Mouse (Mus musculus): ENCODE measurements around the gene Cbarp. TPM values are rescaled to one million over a fixed set of nuclear protein-coding genes. Genes with fewer than 3 reads are reported as not detected.

The Cbarp gene
- total and polyA plus RNA-seq, 3 experiments, result 0.19 to 2.4 (median 2.3) TPM

- peak; percentile 77 for TF ChIP-seq POLR2A (IDR thresholded peaks at IDR 0.05; ENCODE audit: low read depth, low read length)
- peak; percentile 92 for TF ChIP-seq NRF1 (IDR thresholded peaks at IDR 0.05; ENCODE audit: low read depth, low read length)
- no peak for TF ChIP-seq PAX5 (IDR thresholded peaks at IDR 0.05; ENCODE audit: low read length)
- no peak for TF ChIP-seq MAFK (IDR thresholded peaks at IDR 0.05; ENCODE audit: insufficient replicate concordance, low read length)
- TF ChIP-seq GABPA (IDR thresholded peaks at IDR 0.05; ENCODE audit: insufficient replicate concordance, low read depth, low read length), result peak; percentile 97
- no peak; the same call in 1 of the 2 replicates for TF ChIP-seq SIN3A (IDR thresholded peaks at IDR 0.05; ENCODE audit: low read length)
These were observed 608 bp upstream of the Cbarp start (continued) for GRCm38 (mm10) chr10:80141243-80141642.

GRCm38 (mm10) chr10:80139975-80140665, 515 bp downstream of the Cbarp start:
- in situ Hi-C loops (cut with MboI; ENCODE audit: low pct_ligation_motif_present, low pct_unique_long_range_greater_than_20kb, low sequenced_read_pairs), result loop anchor here (5.0 kb wide), 1 partner anchor 153 kb away; the partner anchor contains the start of gene Cnn2
- no peak overlapping the region for H3K9ac ChIP-seq (ENCODE audit: insufficient read depth, low read depth)
- H3K9me3 ChIP-seq (replicated peaks; ENCODE audit: low read length), result no peaks in the 10 kb centered on the region
- H3K4me3 ChIP-seq (replicated peaks in 1 of 3; ENCODE audit: low read depth in 2 of 3, low read length in 2 of 3, poor library complexity in 1 of 3), result no peak overlapping the region
- peaks cover 17 to 50% of the 10 kb centered on the region in 2 experiments for H3K4me1 ChIP-seq (ENCODE audit: control insufficient read depth in 1 of 2, insufficient read depth in 2 of 2)
- H3K27ac ChIP-seq (ENCODE audit: insufficient read depth, low read depth), result no peak overlapping the region
- peaks cover 25% of the 10 kb centered on the region for H3K27me3 ChIP-seq (replicated peaks)
- dilution Hi-C loops (cut with MboI; ENCODE audit: extremely low pct_ligation_motif_present, extremely low pct_unique_long_range_greater_than_20kb, low sequenced_read_pairs), result no loop called here
- H3K4me2 ChIP-seq (ENCODE audit: insufficient read depth, low read depth, poor library complexity, severe bottlenecking), result no peak overlapping the region
- no peak for DNase-seq (ENCODE audit: extremely low read depth)
- TF ChIP-seq TCF12 (IDR thresholded peaks at IDR 0.05; ENCODE audit: low read depth, low read length) (no peak), EP300 (IDR thresholded peaks at IDR 0.05; ENCODE audit: low read length) (no peak), SIN3A (IDR thresholded peaks at IDR 0.05; ENCODE audit: low read length) (no peak), E2F4 (IDR thresholded peaks at IDR 0.05; ENCODE audit: insufficient replicate concordance, low read depth, low read length) (no peak), POLR2A (IDR thresholded peaks at IDR 0.05; ENCODE audit: low read depth, low read length) (no peak)
- H3K79me2 ChIP-seq (replicated peaks; ENCODE audit: control insufficient read depth, extremely low read depth, insufficient read depth, poor library complexity, severe bottlenecking), result peaks cover 18% of the 10 kb centered on the region
- peaks cover 18 to 20% of the 10 kb centered on the region in 2 experiments for H3K36me3 ChIP-seq (replicated peaks in 1 of 2; ENCODE audit: control insufficient read depth in 1 of 2, insufficient read depth in 1 of 2, low read length in 1 of 2)

- peak overlapping the region; percentile 63 for H3K4me2 ChIP-seq (ENCODE audit: insufficient read depth, low read depth, poor library complexity, severe bottlenecking)
- H3K4me1 ChIP-seq (ENCODE audit: control insufficient read depth in 1 of 2, insufficient read depth in 2 of 2), result peaks cover 12 to 43% of the 10 kb centered on the region in 2 experiments
- no peak overlapping the region for H3K27ac ChIP-seq (ENCODE audit: insufficient read depth, low read depth)
These were observed 1.2 kb downstream of the Cbarp start for GRCm38 (mm10) chr10:80139439-80139775.

More at GRCm38 (mm10) chr10:80139439-80139775, 1.2 kb downstream of the Cbarp start:
- no peak for TF ChIP-seq SMC3 (IDR thresholded peaks at IDR 0.05; ENCODE audit: low read depth, low read length)
- TF ChIP-seq NELFE (IDR thresholded peaks at IDR 0.05; ENCODE audit: low read depth, low read length), result peak; percentile 2; the same call in 1 of the 2 replicates
- Histone ChIP-seq H3K4me3 (replicated peaks in 1 of 3; ENCODE audit: low read depth in 2 of 3, low read length in 2 of 3, poor library complexity in 1 of 3) (peak overlapping the region; percentile 30 to 76 (median 54)), H3K9ac (ENCODE audit: insufficient read depth, low read depth) (no peak overlapping the region; the same call in 1 of the 2 replicates), H3K9me3 (replicated peaks; ENCODE audit: low read length) (no peaks in the 10 kb centered on the region), H3K27me3 (replicated peaks) (peaks cover 25% of the 10 kb centered on the region), H3K36me3 (replicated peaks in 1 of 2; ENCODE audit: control insufficient read depth in 1 of 2, insufficient read depth in 1 of 2, low read length in 1 of 2) (peaks cover 11 to 13% of the 10 kb centered on the region in 2 experiments), H3K79me2 (replicated peaks; ENCODE audit: control insufficient read depth, extremely low read depth, insufficient read depth, poor library complexity, severe bottlenecking) (peaks cover 18% of the 10 kb centered on the region)
- in situ Hi-C loops (cut with MboI; ENCODE audit: low pct_ligation_motif_present, low pct_unique_long_range_greater_than_20kb, low sequenced_read_pairs), result no loop called here
- dilution Hi-C loops (cut with MboI; ENCODE audit: extremely low pct_ligation_motif_present, extremely low pct_unique_long_range_greater_than_20kb, low sequenced_read_pairs), result no loop called here
- no peak for DNase-seq (ENCODE audit: extremely low read depth)
